Mouse (Mus musculus): ENCODE data around the gene Gm13769. TPM values are rescaled to one million over a fixed set of nuclear protein-coding genes. Genes with fewer than 3 reads are reported as not detected.

Gene Gm13769
- polyA plus RNA-seq (2012; ENCODE audit: low replicate concordance) = not detected in 2 replicates

GRCm38 (mm10) chr2:90321900-90322299 is at the start of gene Gm13769:
Gene Gm13769, plus strand, starts transcription at chr2:90322200.

GRCm38 (mm10) chr2:90292741-90293140 is 29.3 kb upstream of the Gm13769 start, which contains the start of gene Olfr1272:
Gene Olfr1272, minus strand, starts transcription at chr2:90292841.

Other genes with a start within 250 kb of the Gm13769 start
- gene Olfr1269, start 200.8 kb upstream of the Gm13769 start, polyA plus RNA-seq (2012; ENCODE audit: low replicate concordance) = not detected in 2 replicates
- gene Olfr32, start 179.9 kb upstream of the Gm13769 start, polyA plus RNA-seq (2012; ENCODE audit: low replicate concordance) = not detected in 2 replicates
- gene Olfr1270, start 169.1 kb upstream of the Gm13769 start, polyA plus RNA-seq (2012; ENCODE audit: low replicate concordance) = not detected in 2 replicates
- gene Olfr1506, start 97.7 kb upstream of the Gm13769 start, polyA plus RNA-seq (2012; ENCODE audit: low replicate concordance) = not detected in 2 replicates
- not detected in 2 replicates for gene Olfr142, start 64.6 kb upstream of the Gm13769 start, polyA plus RNA-seq (2012; ENCODE audit: low replicate concordance)
- gene Olfr1271, start 51.2 kb upstream of the Gm13769 start, polyA plus RNA-seq (2012; ENCODE audit: low replicate concordance) = not detected in 2 replicates
- gene Olfr1272, start 29.4 kb upstream of the Gm13769 start, polyA plus RNA-seq (2012; ENCODE audit: low replicate concordance) = 0.09 TPM in 1 of 2 replicates, not detected in the other
- not detected in 2 replicates for gene Olfr1274-ps, start 76.5 kb downstream of the Gm13769 start, polyA plus RNA-seq (2012; ENCODE audit: low replicate concordance)

All from leukemia stem cell, adult 10-12 weeks (primary cell).